Mouse (Mus musculus) forebrain, embryonic 14.5 days (tissue): ENCODE data around the gene Exo5. TPM values are rescaled to one million over a fixed set of nuclear protein-coding genes. Genes with fewer than 3 reads are reported as not detected.

Source experiments
- ATAC-seq: fragments of 200-750 bp; cut with Nextera tagmentation; 2 replicates; pipeline ENCODE4 v1.8.0; 2017; ENCODE audit warnings: mild to moderate bottlenecking, moderate library complexity
- DNase-seq: peaks from one replicate; pipeline ENCODE4 v3.0.0-alpha.2; 2015; ENCODE audit warnings: low spot score
- H3K27ac ChIP-seq: fragments of 300-500 bp; sonication (generic); 2 replicates; pipeline ENCODE4 v1.5.1; 2014; ENCODE audit warnings: low read depth, mild to moderate bottlenecking, control low read depth, low read length, moderate library complexity
- H3K27me3 ChIP-seq: fragments of 300-500 bp; sonication (generic); replicated peaks from 2 replicates; pipeline ENCODE4 v1.6.1; 2014; ENCODE audit warnings: low read length, control low read depth, mixed read lengths; ENCODE audit not compliant: control insufficient read depth, insufficient read depth
- H3K36me3 ChIP-seq: fragments of 300-500 bp; sonication (generic); 2 replicates; pipeline ENCODE4 v1.6.1; 2014; ENCODE audit warnings: low read length, control low read depth; ENCODE audit not compliant: control insufficient read depth, insufficient read depth
- H3K4me1 ChIP-seq: fragments of 300-500 bp; sonication (generic); 2 replicates; pipeline ENCODE4 v1.6.1; 2014; ENCODE audit warnings: antibody characterized with exemption, low read length, control low read depth; ENCODE audit not compliant: control insufficient read depth, insufficient read depth
- H3K4me2 ChIP-seq: fragments of 300-500 bp; sonication (generic); 2 replicates; pipeline ENCODE4 v1.6.1; 2014; ENCODE audit warnings: mild to moderate bottlenecking, control low read depth, low read length
- H3K4me3 ChIP-seq: fragments of 300-500 bp; sonication (generic); 2 replicates; pipeline ENCODE4 v1.5.1; 2014; ENCODE audit warnings: low read depth, low read length, control low read depth
- H3K9ac ChIP-seq: fragments of 300-500 bp; sonication (generic); 2 replicates; pipeline ENCODE4 v1.6.1; 2014; ENCODE audit warnings: mild to moderate bottlenecking, low read length, control low read depth, moderate library complexity
- H3K9me3 ChIP-seq: fragments of 300-500 bp; sonication (generic); replicated peaks from 2 replicates; pipeline ENCODE4 v1.6.1; 2016; ENCODE audit warnings: low read length, control low read depth, mixed read lengths; ENCODE audit not compliant: control insufficient read depth
- WGBS: fragments of 180-500 bp; shearing (Covaris S2); extraction: QIAGEN DNeasy Blood & Tissue Kit; methylation state at CpG from one replicate; pipeline ENCODE4 v1.1.7; 2014; 5-methylcytosine and 5-hydroxymethylcytosine counted together
- polyA plus RNA-seq: library from polyadenylated mRNA; unstranded; fragments of >200 nt; fragmentation: Nextera tagmentation; extraction: Ambion mirVana; gene quantifications from 2 replicates; pipeline ENCODE4 v1.2.1, GENCODE M21; 2014

Exo5 gene
- 36.5 and 41.4 TPM in 2 replicates for polyA plus RNA-seq

- WGBS: under 1% methylated on average over 33 of the region's 33 CpGs
- peak; percentile 99 for ATAC-seq
- peak within 1 kb of the TSS; percentile 70 for H3K4me2 ChIP-seq
- H3K36me3 ChIP-seq: peaks cover 28% of the 10 kb centered on the region
- peaks cover 10% of the 10 kb centered on the region for H3K9me3 ChIP-seq
- peak within 1 kb of the TSS; percentile 89 for H3K9ac ChIP-seq
- H3K4me1 ChIP-seq: no peaks in the 10 kb centered on the region
- peak within 1 kb of the TSS; percentile 66 for H3K4me3 ChIP-seq
- peak; percentile 96 for DNase-seq
- peak within 1 kb of the TSS; percentile 88 for H3K27ac ChIP-seq
- H3K27me3 ChIP-seq: no peaks in the 10 kb centered on the region
Observed at GRCm38 (mm10) chr4:120924554-120925299, at the start of gene Exo5. Gene Exo5, minus strand, starts transcription at chr4:120925017.

GRCm38 (mm10) chr4:120971842-120972241 is 47.0 kb upstream of the Exo5 start:
- ATAC-seq (no peak), DNase-seq (no peak)
- WGBS: 93% methylated on average over 8 of the region's 8 CpGs
- Histone ChIP-seq H3K9me3 (no peaks in the 10 kb centered on the region), H3K9ac (no peak overlapping the region), H3K36me3 (peaks cover 55% of the 10 kb centered on the region), H3K27me3 (no peaks in the 10 kb centered on the region), H3K4me1 (no peaks in the 10 kb centered on the region), H3K4me2 (no peak overlapping the region), H3K4me3 (no peak overlapping the region), H3K27ac (no peak overlapping the region)

- peaks cover 45% of the 10 kb centered on the region for H3K36me3 ChIP-seq
- H3K4me1 ChIP-seq: no peaks in the 10 kb centered on the region
- H3K4me2 ChIP-seq: no peak overlapping the region
- no peak overlapping the region for H3K4me3 ChIP-seq
- H3K27ac ChIP-seq: no peak overlapping the region
- no peak overlapping the region for H3K9ac ChIP-seq
- WGBS: 90% methylated on average over 5 of the region's 5 CpGs
- H3K9me3 ChIP-seq: no peaks in the 10 kb centered on the region
- DNase-seq (peak; percentile 34), ATAC-seq (no peak)
- no peaks in the 10 kb centered on the region for H3K27me3 ChIP-seq
Observed at GRCm38 (mm10) chr4:120969382-120970146, 44.7 kb upstream of the Exo5 start.

GRCm38 (mm10) chr4:120968486-120968885 is 43.7 kb upstream of the Exo5 start:
- WGBS: 90% methylated on average over 9 of the region's 9 CpGs
- Histone ChIP-seq H3K27ac (no peak overlapping the region), H3K27me3 (no peaks in the 10 kb centered on the region), H3K9me3 (no peaks in the 10 kb centered on the region), H3K4me3 (no peak overlapping the region), H3K4me2 (no peak overlapping the region), H3K36me3 (peaks cover 41% of the 10 kb centered on the region), H3K9ac (no peak overlapping the region), H3K4me1 (no peaks in the 10 kb centered on the region)
- ATAC-seq (no peak), DNase-seq (no peak)

GRCm38 (mm10) chr4:120955586-120955985 is 30.8 kb upstream of the Exo5 start:
- 94% methylated on average over 1 of the region's 1 CpGs for WGBS
- H3K9ac ChIP-seq: no peak overlapping the region
- ATAC-seq (no peak), DNase-seq (no peak)
- peaks cover 7% of the 10 kb centered on the region; the same call in 1 of the 2 replicates for H3K4me1 ChIP-seq
- H3K27ac ChIP-seq: no peak overlapping the region
- H3K27me3 ChIP-seq: no peaks in the 10 kb centered on the region
- no peak overlapping the region for H3K4me2 ChIP-seq
- no peaks in the 10 kb centered on the region for H3K9me3 ChIP-seq
- no peak overlapping the region for H3K4me3 ChIP-seq
- no peaks in the 10 kb centered on the region for H3K36me3 ChIP-seq

GRCm38 (mm10) chr4:120953667-120954066 is 28.9 kb upstream of the Exo5 start:
- DNase-seq (peak; percentile 17), ATAC-seq (no peak)
- H3K4me2 ChIP-seq: no peak overlapping the region
- H3K9me3 ChIP-seq: no peaks in the 10 kb centered on the region
- 50% methylated on average over 1 of the region's 1 CpGs for WGBS
- no peak overlapping the region for H3K9ac ChIP-seq
- no peak overlapping the region for H3K27ac ChIP-seq
- no peaks in the 10 kb centered on the region for H3K36me3 ChIP-seq
- H3K4me1 ChIP-seq: peaks cover 7% of the 10 kb centered on the region; the same call in 1 of the 2 replicates
- H3K27me3 ChIP-seq: no peaks in the 10 kb centered on the region
- H3K4me3 ChIP-seq: no peak overlapping the region

- no peak overlapping the region for H3K4me3 ChIP-seq
- H3K4me2 ChIP-seq: no peak overlapping the region
- H3K9me3 ChIP-seq: no peaks in the 10 kb centered on the region
- H3K4me1 ChIP-seq: peaks cover 7% of the 10 kb centered on the region; the same call in 1 of the 2 replicates
- no peak overlapping the region for H3K9ac ChIP-seq
- no peaks in the 10 kb centered on the region for H3K36me3 ChIP-seq
- no peak for DNase-seq
- WGBS: 83% methylated on average over 4 of the region's 4 CpGs
- no peak for ATAC-seq
- no peak overlapping the region for H3K27ac ChIP-seq
- no peaks in the 10 kb centered on the region for H3K27me3 ChIP-seq
Observed at GRCm38 (mm10) chr4:120953038-120953437, 28.2 kb upstream of the Exo5 start.

GRCm38 (mm10) chr4:120952163-120952562 is 27.3 kb upstream of the Exo5 start:
- no peak overlapping the region for H3K27ac ChIP-seq
- WGBS: 52% methylated on average over 6 of the region's 6 CpGs
- ATAC-seq: no peak

More at GRCm38 (mm10) chr4:120952163-120952562, 27.3 kb upstream of the Exo5 start:
- peak overlapping the region; percentile 61 for H3K4me2 ChIP-seq
- no peak for DNase-seq
- H3K9me3 ChIP-seq: no peaks in the 10 kb centered on the region
- peaks cover 7% of the 10 kb centered on the region; the same call in 1 of the 2 replicates for H3K4me1 ChIP-seq
- no peaks in the 10 kb centered on the region for H3K36me3 ChIP-seq
- H3K4me3 ChIP-seq: peak overlapping the region; percentile 70
- H3K27me3 ChIP-seq: no peaks in the 10 kb centered on the region
- peak overlapping the region; percentile 83 for H3K9ac ChIP-seq
